Mouse (Mus musculus) forebrain, embryonic 12.5 days (tissue): ENCODE results near the gene Golga2. TPM values are rescaled to one million over a fixed set of nuclear protein-coding genes. Genes with fewer than 3 reads are reported as not detected.

Experiments used
- ATAC-seq: fragments of 200-750 bp; cut with Nextera tagmentation; 2 replicates; pipeline ENCODE4 v1.8.0; 2017; ENCODE audit warnings: moderate TSS enrichment; ENCODE audit not compliant: low FRiP score
- H3K27ac ChIP-seq: fragments of 300-500 bp; sonication (generic); 2 replicates; pipeline ENCODE4 v1.5.1; 2016; ENCODE audit warnings: mild to moderate bottlenecking
- H3K27me3 ChIP-seq: fragments of 300-500 bp; sonication (generic); 2 replicates; pipeline ENCODE4 v1.6.1; 2016; ENCODE audit warnings: mild to moderate bottlenecking
- H3K36me3 ChIP-seq: fragments of 300-500 bp; sonication (generic); replicated peaks from 2 replicates; pipeline ENCODE4 v1.6.1; 2016; ENCODE audit warnings: mild to moderate bottlenecking
- H3K4me1 ChIP-seq: fragments of 300-500 bp; sonication (generic); 2 replicates; pipeline ENCODE4 v1.6.1; 2016
- H3K4me2 ChIP-seq: fragments of 300-500 bp; sonication (generic); 2 replicates; pipeline ENCODE4 v1.6.1; 2016; ENCODE audit warnings: mild to moderate bottlenecking, moderate library complexity
- H3K4me3 ChIP-seq: fragments of 300-500 bp; sonication (generic); replicated peaks from 2 replicates; pipeline ENCODE4 v1.5.1; 2016; ENCODE audit warnings: mild to moderate bottlenecking
- H3K9ac ChIP-seq: fragments of 300-500 bp; sonication (generic); 2 replicates; pipeline ENCODE4 v1.6.1; 2016; ENCODE audit warnings: mild to moderate bottlenecking
- H3K9me3 ChIP-seq: fragments of 300-500 bp; sonication (generic); 2 replicates; pipeline ENCODE4 v1.6.1; 2016
- WGBS: fragments of 180-500 bp; shearing (Covaris S2); methylation state at CpG from one replicate; pipeline ENCODE4 v1.1.7; 2016; 5-methylcytosine and 5-hydroxymethylcytosine counted together
- polyA plus RNA-seq: library from polyadenylated mRNA; unstranded; fragments of >200 nt; fragmentation: Nextera tagmentation; extraction: Ambion mirVana; gene quantifications from 2 replicates; pipeline ENCODE4 v1.2.1, GENCODE M21; 2016

Golga2 gene
- polyA plus RNA-seq, 1 experiment from 2014 or later = 23.0 TPM

DNA sequence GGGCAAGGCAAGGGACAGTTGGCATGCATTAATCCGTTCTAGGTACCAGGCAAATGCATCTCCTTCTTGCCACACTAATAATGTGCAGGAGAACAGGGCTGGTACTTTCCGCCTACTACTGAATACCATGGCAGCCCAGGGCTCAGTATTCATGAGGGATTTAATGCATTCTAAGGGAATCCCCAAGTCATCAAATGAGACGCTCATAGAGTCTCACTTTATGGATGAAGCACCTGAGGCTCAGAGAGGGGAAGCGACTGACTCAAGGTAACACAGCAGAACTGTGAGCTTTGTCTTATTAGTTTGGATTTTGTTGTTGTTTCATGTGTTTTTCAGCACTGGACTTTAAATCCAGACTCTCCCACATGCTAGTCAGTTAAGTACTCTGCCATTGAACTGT is 54.9 kb downstream of the Golga2 start:
- no peaks in the 10 kb centered on the region for H3K9me3 ChIP-seq
- no peak overlapping the region for H3K4me3 ChIP-seq
- no peak for ATAC-seq
- H3K27ac ChIP-seq = no peak overlapping the region
- H3K9ac ChIP-seq = no peak overlapping the region
- H3K4me2 ChIP-seq = no peak overlapping the region
- WGBS = 88% methylated on average over 4 of the region's 4 CpGs
- no peaks in the 10 kb centered on the region for H3K36me3 ChIP-seq
- H3K27me3 ChIP-seq = no peaks in the 10 kb centered on the region
- H3K4me1 ChIP-seq = peaks cover 8% of the 10 kb centered on the region

DNA sequence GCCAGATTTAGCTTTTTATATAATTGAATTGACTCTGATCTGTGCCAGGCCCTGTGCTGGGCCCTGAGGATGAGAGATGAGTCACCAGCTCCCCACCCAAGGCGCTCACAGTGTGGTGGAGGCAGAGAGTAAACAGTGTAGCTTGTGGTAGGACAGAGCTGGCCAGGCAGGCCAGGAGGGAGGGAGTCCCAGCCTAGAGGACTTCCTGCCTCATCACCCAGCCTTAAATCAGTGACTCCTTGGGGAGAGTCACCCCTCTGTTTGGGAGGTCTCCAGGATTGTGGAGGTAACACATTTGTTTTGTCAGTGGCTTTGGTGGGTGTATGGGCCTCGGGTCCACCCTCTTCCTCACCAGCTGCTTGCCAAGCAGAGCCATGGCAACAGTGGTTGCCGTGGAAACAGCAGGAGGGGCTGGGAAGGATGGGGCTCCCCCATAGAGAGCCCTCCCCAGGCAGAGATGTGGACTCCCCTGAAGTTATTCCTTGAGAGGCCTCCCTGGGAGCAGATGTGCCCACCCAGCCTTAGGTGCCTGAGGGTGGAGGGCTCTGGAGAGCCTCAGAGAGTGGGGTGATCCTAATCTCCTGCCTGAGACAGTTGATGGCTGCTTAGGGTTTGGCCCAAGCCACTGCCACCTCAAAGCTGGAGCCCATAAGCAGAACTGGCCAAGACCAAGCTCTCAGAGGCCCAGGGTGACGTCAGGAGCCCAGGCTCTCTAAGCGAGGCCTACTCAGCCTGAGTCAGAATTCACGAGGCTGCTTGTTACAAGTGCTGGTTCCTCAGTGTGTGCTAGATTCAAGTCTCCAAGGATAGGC is 55.6 kb downstream of the Golga2 start:
- Histone ChIP-seq H3K4me2 (no peak overlapping the region), H3K4me3 (no peak overlapping the region), H3K9me3 (no peaks in the 10 kb centered on the region), H3K27ac (peak overlapping the region; percentile 50), H3K27me3 (no peaks in the 10 kb centered on the region), H3K9ac (no peak overlapping the region), H3K36me3 (no peaks in the 10 kb centered on the region), H3K4me1 (peaks cover 8% of the 10 kb centered on the region)
- WGBS = 78% methylated on average over 6 of the region's 6 CpGs
- ATAC-seq = no peak

- no peak for ATAC-seq
- Histone ChIP-seq H3K9ac (no peak overlapping the region), H3K9me3 (no peaks in the 10 kb centered on the region), H3K27me3 (no peaks in the 10 kb centered on the region), H3K4me2 (no peak overlapping the region), H3K4me3 (no peak overlapping the region), H3K27ac (peak overlapping the region; percentile 20; the same call in 1 of the 2 replicates), H3K36me3 (no peaks in the 10 kb centered on the region), H3K4me1 (peaks cover 8% of the 10 kb centered on the region)
- WGBS = 90% methylated on average over 2 of the region's 2 CpGs
Observed at GRCm38 (mm10) chr2:32343351-32343671, 56.1 kb downstream of the Golga2 start.

- ATAC-seq = no peak
- Histone ChIP-seq H3K4me3 (no peak overlapping the region), H3K27me3 (no peaks in the 10 kb centered on the region), H3K9me3 (no peaks in the 10 kb centered on the region), H3K4me2 (no peak overlapping the region), H3K27ac (peak overlapping the region; percentile 20; the same call in 1 of the 2 replicates), H3K9ac (no peak overlapping the region), H3K4me1 (peaks cover 8% of the 10 kb centered on the region), H3K36me3 (no peaks in the 10 kb centered on the region)
- 76% methylated on average over 10 of the region's 10 CpGs for WGBS
Observed at GRCm38 (mm10) chr2:32344056-32344455, 56.9 kb downstream of the Golga2 start.

DNA sequence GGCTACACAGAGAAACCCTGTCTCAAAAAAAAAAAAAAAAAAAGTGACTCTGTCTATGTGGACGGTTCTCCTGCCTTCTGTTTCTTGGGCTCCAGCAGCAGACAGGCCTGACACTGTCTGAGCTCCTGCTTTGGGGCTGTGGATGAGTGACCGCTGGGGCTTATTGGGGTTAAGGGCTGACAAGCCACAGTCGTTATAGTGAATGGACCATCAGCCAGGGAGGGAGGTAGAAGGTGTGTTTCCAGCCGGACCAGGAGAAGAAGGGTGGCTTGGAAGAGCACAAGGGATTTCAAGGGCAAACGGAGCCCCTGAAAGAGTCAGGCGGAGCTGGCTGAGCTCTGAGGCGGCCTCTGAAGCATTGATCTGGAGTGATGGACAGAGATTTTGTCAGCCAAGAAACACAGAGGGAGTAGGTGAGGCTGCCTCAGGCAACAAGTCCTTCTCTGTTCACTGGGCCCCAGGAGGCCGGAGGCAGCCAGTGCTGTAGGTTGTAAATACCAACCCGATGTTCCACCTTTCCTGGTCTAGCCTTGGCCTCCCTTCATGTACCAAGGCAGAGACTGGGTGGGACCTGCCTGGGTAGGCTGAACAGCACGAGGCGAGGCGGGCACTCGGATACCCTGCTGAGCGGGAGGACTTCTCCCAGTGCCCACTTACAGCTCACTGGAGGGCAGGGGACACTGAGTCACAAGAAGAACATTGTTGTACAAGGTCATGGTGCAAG is 57.6 kb downstream of the Golga2 start:
- 67% methylated on average over 14 of the region's 14 CpGs for WGBS
- Histone ChIP-seq H3K36me3 (no peaks in the 10 kb centered on the region), H3K27ac (no peak overlapping the region), H3K4me3 (no peak overlapping the region), H3K9me3 (no peaks in the 10 kb centered on the region), H3K4me1 (peaks cover 8% of the 10 kb centered on the region), H3K9ac (no peak overlapping the region), H3K27me3 (0 out of 2 replicates have a peak, but pooled peaks cover 2% of the 10 kb centered on the region), H3K4me2 (no peak overlapping the region)
- ATAC-seq = no peak

DNA sequence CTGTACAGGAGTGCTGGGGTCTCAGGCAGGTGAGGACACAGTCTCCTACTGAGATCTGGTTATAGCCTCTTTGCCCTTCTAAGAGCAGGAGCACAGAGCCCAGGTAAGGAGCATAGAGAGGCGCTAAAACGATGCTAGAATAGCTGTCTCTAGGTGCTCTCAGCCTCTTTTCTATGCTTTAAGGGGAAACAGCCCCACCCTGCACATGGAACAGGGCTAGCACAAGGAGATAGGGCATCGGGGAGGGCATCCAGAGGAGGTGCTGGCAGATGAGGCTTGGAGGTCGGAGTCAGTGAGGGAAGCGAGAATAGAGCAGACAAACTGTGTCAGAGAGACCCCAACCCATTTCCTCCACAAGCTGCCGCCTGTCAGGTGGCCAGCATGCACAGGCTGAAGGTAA is 59.8 kb downstream of the Golga2 start:
- H3K36me3 ChIP-seq = no peaks in the 10 kb centered on the region
- H3K4me2 ChIP-seq = no peak overlapping the region
- ATAC-seq = no peak
- H3K9ac ChIP-seq = no peak overlapping the region
- no peak overlapping the region for H3K4me3 ChIP-seq
- peaks cover 21% of the 10 kb centered on the region for H3K27me3 ChIP-seq
- WGBS = 75% methylated on average over 6 of the region's 6 CpGs
- H3K27ac ChIP-seq = no peak overlapping the region
- peaks cover 23% of the 10 kb centered on the region for H3K4me1 ChIP-seq
- no peaks in the 10 kb centered on the region for H3K9me3 ChIP-seq

GRCm38 (mm10) chr2:32348311-32348710 is 61.1 kb downstream of the Golga2 start:
- no peak overlapping the region for H3K4me3 ChIP-seq
- 87% methylated on average over 11 of the region's 11 CpGs for WGBS
- H3K9me3 ChIP-seq = no peaks in the 10 kb centered on the region
- H3K27ac ChIP-seq = no peak overlapping the region
- no peak for ATAC-seq
- no peaks in the 10 kb centered on the region for H3K36me3 ChIP-seq
- peaks cover 28% of the 10 kb centered on the region for H3K27me3 ChIP-seq
- H3K4me2 ChIP-seq = no peak overlapping the region
- H3K4me1 ChIP-seq = peaks cover 26% of the 10 kb centered on the region
- no peak overlapping the region for H3K9ac ChIP-seq

GRCm38 (mm10) chr2:32349625-32350255 is 62.6 kb downstream of the Golga2 start:
- peaks cover 28% of the 10 kb centered on the region for H3K27me3 ChIP-seq
- no peak for ATAC-seq
- no peaks in the 10 kb centered on the region for H3K9me3 ChIP-seq
- peaks cover 26% of the 10 kb centered on the region for H3K4me1 ChIP-seq
- no peak overlapping the region for H3K4me3 ChIP-seq
- WGBS = 75% methylated on average over 8 of the region's 8 CpGs
- no peak overlapping the region for H3K9ac ChIP-seq
- no peaks in the 10 kb centered on the region for H3K36me3 ChIP-seq
- H3K27ac ChIP-seq = 0 out of 2 replicates have a peak overlapping the region, but pooled peaks have one; percentile 19
- H3K4me2 ChIP-seq = no peak overlapping the region

GRCm38 (mm10) chr2:32350471-32351051 is 63.4 kb downstream of the Golga2 start:
- no peak for ATAC-seq
- whole genome bisulfite sequencing = 55% methylated on average over 13 of the region's 13 CpGs
- Histone ChIP-seq H3K27ac (no peak overlapping the region), H3K4me3 (no peak overlapping the region), H3K27me3 (peaks cover 28% of the 10 kb centered on the region), H3K9ac (no peak overlapping the region), H3K4me1 (peaks cover 26% of the 10 kb centered on the region), H3K36me3 (no peaks in the 10 kb centered on the region), H3K4me2 (0 out of 2 replicates have a peak overlapping the region, but pooled peaks have one; percentile 96), H3K9me3 (no peaks in the 10 kb centered on the region)

GRCm38 (mm10) chr2:32351471-32351961 is 64.3 kb downstream of the Golga2 start:
- no peaks in the 10 kb centered on the region for H3K36me3 ChIP-seq
- H3K4me3 ChIP-seq = peak overlapping the region; percentile 59
- peak overlapping the region; percentile 82 for H3K27ac ChIP-seq
- ATAC-seq = no peak
- H3K4me2 ChIP-seq = peak overlapping the region; percentile 96
- H3K27me3 ChIP-seq = peaks cover 33% of the 10 kb centered on the region
- H3K4me1 ChIP-seq = peaks cover 26% of the 10 kb centered on the region
- no peaks in the 10 kb centered on the region for H3K9me3 ChIP-seq
- H3K9ac ChIP-seq = peak overlapping the region; percentile 70
- WGBS = 51% methylated on average over 9 of the region's 9 CpGs

DNA sequence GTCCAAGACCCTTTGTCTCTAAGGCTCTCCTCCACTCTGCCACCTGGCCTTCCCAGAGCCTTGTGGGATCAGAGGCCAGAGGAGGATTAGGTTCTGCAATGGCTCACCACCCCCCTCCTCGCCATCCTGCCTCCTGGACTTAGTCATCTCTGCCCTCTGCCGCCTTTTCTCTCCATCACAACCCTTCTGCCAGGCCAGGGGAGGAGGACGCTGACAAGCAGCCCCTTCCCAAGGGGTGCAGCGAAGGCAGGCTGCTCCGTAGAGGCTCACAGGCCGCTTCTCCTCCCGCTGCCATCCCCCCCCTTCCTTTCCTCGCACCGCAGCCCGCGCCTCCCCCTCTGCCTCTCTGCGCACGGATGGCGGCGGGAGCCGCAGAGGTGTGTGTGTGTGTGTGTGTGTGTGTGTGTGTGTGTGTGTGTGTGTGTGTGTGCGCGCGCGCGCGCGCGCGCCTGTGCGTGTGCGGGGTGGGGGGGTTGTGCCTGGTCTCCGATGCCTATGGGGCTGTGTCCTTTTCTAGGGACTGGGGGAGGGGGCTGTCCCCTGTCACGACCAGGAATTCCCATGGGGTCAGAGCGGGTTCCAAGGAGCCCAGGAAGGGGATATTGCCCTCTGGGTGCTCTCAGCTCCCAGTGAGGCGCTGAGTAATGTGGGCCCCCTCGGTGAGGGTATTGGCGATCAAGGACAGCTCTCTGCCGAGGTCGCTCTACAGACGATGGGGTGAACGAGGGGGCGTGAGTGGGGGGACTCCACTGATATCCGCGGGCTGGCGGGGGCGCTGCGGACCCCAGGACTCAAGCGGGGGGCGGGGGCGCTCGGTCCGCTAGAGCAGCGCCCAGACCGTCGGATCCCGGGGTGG is 65.2 kb downstream of the Golga2 start, which contains the start of gene Ciz1:
Ciz1 (plus strand) TSS at position 177 of the 856 bp plus-strand sequence.
- under 1% methylated on average over 32 of the region's 52 CpGs for WGBS
- H3K27me3 ChIP-seq = peaks cover 33% of the 10 kb centered on the region
- H3K4me1 ChIP-seq = peaks cover 26% of the 10 kb centered on the region

More for the DNA sequence above, 65.2 kb downstream of the Golga2 start, which contains the start of gene Ciz1:
- H3K36me3 ChIP-seq = no peaks in the 10 kb centered on the region
- peak within 1 kb of the TSS; percentile 59 for H3K4me3 ChIP-seq
- peak within 1 kb of the TSS; percentile 82 for H3K27ac ChIP-seq
- peak; percentile 75 for ATAC-seq
- peak within 1 kb of the TSS; percentile 96 for H3K4me2 ChIP-seq
- peak within 1 kb of the TSS; percentile 70 for H3K9ac ChIP-seq
- H3K9me3 ChIP-seq = no peaks in the 10 kb centered on the region
